Mouse (Mus musculus): ENCODE data around the gene Rsg1. TPM values are rescaled to one million over a fixed set of nuclear protein-coding genes. Genes with fewer than 3 reads are reported as not detected.

The Rsg1 gene
- polyA plus RNA-seq, 1 experiment from 2014 or later: 6.8 TPM

DNA sequence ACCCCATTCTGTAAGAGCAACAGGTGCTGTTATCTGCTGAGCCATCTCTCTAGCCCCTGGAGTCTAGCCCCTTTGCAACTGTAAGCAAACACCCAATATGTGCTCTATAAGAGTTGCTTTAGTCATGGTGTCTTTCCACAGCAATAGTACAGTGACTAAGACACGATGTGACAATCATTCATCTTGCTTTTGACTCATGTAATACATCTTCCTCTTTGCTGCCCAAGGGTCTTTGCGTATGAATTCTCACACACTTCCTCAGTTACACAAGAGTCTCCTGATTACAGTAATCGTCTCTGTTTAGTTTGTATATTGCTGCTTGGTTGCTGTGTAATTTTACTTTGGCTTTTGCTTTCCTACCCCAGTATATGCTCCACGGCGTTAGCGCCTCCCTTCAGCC is 31.8 kb upstream of the Rsg1 start:
- Histone ChIP-seq H3K27me3 (ENCODE audit: control insufficient read depth, insufficient read depth, low read length) (no peaks in the 10 kb centered on the region), H3K36me3 (replicated peaks; ENCODE audit: control insufficient read depth, insufficient read depth, low read depth, low read length) (no peaks in the 10 kb centered on the region; the same call in none of the 2 replicates), H3K4me3 (ENCODE audit: low read depth, low read length) (no peak overlapping the region), H3K9me3 (replicated peaks; ENCODE audit: control insufficient read depth, low read length) (no peaks in the 10 kb centered on the region), H3K4me2 (ENCODE audit: low read depth, low read length) (no peak overlapping the region), H3K9ac (replicated peaks; ENCODE audit: low read length) (no peak overlapping the region), H3K27ac (replicated peaks; ENCODE audit: low read depth, low read length) (no peak overlapping the region), H3K4me1 (ENCODE audit: control insufficient read depth, insufficient read depth, low read length) (peaks cover 6% of the 10 kb centered on the region)
- WGBS: 93% methylated on average over 6 of the region's 6 CpGs
- ATAC-seq (replicated peaks; ENCODE audit: insufficient number of reproducible peaks, low FRiP score, low TSS enrichment, low read depth): no peak
- no peak for DNase-seq (ENCODE audit: low spot score)

DNA sequence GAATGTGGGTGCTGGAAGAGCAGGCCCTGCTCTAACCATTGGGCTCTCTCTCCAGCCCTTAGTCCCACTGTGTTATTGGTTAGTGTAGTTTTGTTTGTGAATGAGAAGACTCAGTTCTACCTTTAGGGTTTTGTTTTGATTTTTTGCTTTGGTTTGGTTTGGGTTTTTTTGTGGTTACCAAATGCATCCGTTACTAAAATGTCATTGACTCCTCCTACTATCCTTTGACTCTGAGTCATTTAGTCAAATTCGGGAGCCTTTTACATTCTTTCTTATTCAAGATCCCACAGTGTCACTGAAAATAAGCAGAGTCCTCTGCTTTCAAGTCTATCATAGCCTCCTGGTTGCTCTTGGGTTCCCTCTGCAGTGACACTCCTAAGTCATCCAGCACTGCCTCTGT is 29.8 kb upstream of the Rsg1 start:
- no peaks in the 10 kb centered on the region for H3K9me3 ChIP-seq (replicated peaks; ENCODE audit: control insufficient read depth, low read length)
- 95% methylated on average over 2 of the region's 2 CpGs for WGBS
- no peaks in the 10 kb centered on the region; the same call in none of the 2 replicates for H3K36me3 ChIP-seq (replicated peaks; ENCODE audit: control insufficient read depth, insufficient read depth, low read depth, low read length)
- H3K4me2 ChIP-seq (ENCODE audit: low read depth, low read length): no peak overlapping the region
- no peak for ATAC-seq (replicated peaks; ENCODE audit: insufficient number of reproducible peaks, low FRiP score, low TSS enrichment, low read depth)
- peaks cover 6% of the 10 kb centered on the region for H3K4me1 ChIP-seq (ENCODE audit: control insufficient read depth, insufficient read depth, low read length)
- no peak for DNase-seq (ENCODE audit: low spot score)
- no peak overlapping the region for H3K27ac ChIP-seq (replicated peaks; ENCODE audit: low read depth, low read length)
- H3K27me3 ChIP-seq (ENCODE audit: control insufficient read depth, insufficient read depth, low read length): no peaks in the 10 kb centered on the region
- H3K4me3 ChIP-seq (ENCODE audit: low read depth, low read length): no peak overlapping the region
- H3K9ac ChIP-seq (replicated peaks; ENCODE audit: low read length): no peak overlapping the region

DNA sequence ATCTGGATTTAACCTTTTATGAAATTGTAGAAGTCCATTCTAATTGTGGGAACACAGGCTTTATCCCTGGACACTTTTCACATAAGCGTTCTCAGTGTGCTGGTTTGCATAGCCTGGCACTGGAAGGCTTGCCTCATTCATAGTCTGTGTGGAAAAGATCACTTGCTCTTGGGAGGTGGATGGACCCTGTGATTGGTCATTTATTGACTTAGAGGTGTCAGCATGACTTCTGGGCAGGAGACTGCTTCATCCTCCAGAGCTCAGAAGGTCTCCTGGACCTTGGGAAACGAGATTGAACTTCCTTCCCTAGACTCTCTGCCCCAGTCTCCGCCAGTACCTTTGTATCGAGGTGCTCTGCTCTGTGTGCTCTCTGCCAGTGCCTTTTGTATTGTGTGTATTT is 29.3 kb upstream of the Rsg1 start:
- H3K4me1 ChIP-seq (ENCODE audit: control insufficient read depth, insufficient read depth, low read length): peaks cover 6% of the 10 kb centered on the region
- H3K4me2 ChIP-seq (ENCODE audit: low read depth, low read length): no peak overlapping the region
- ATAC-seq (replicated peaks; ENCODE audit: insufficient number of reproducible peaks, low FRiP score, low TSS enrichment, low read depth) (no peak), DNase-seq (ENCODE audit: low spot score) (no peak)
- H3K9me3 ChIP-seq (replicated peaks; ENCODE audit: control insufficient read depth, low read length): no peaks in the 10 kb centered on the region
- H3K27me3 ChIP-seq (ENCODE audit: control insufficient read depth, insufficient read depth, low read length): no peaks in the 10 kb centered on the region
- no peaks in the 10 kb centered on the region; the same call in none of the 2 replicates for H3K36me3 ChIP-seq (replicated peaks; ENCODE audit: control insufficient read depth, insufficient read depth, low read depth, low read length)
- WGBS: 90% methylated on average over 4 of the region's 4 CpGs
- H3K9ac ChIP-seq (replicated peaks; ENCODE audit: low read length): no peak overlapping the region
- H3K27ac ChIP-seq (replicated peaks; ENCODE audit: low read depth, low read length): no peak overlapping the region
- no peak overlapping the region for H3K4me3 ChIP-seq (ENCODE audit: low read depth, low read length)

DNA sequence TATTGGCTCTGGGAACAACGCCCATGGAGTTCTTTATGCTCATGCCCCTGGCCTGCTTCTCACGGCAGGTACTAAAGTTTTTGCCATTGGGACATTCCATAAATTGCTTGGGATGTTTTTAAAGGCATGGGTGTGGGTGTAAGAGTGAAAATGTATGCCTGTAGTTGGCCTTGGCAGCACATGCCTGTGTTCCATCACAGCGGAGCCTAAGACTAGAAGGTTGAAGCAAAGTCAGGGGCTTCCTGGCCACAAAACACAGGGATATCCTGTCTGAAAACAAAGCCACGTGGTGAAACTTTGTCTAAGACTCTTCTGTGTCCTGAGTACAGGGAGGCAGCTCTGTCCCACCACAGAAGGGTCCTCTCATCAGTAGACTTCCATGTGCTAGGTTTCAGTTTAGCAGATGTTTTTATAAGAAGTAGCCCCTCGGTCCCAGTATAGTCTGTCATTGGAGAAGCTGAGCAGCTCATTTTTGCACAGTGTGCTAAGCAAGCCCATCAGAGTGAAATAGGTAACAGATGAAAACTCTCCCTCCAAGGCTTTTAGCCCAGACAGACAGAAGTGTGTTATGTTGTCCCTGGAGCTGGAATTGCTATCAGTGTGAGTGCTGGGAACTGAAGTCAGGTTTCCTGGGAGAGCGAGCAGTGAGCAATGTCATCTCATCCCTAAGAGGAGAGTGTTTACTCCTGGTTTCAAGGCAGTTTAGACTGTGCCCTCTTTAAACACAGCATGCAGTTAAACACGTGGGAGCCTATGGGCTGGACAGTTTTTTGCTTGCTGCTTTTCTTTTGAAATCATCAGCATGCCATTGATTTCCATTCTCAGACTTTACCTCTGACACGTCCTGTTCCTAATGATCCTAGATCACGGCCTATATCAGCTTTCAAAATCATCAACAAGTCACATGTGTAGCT is 26.6 kb upstream of the Rsg1 start:
- DNase-seq (ENCODE audit: low spot score) (peak; percentile 46), ATAC-seq (replicated peaks; ENCODE audit: insufficient number of reproducible peaks, low FRiP score, low TSS enrichment, low read depth) (0 out of 2 replicates have a peak, but pooled peaks have one; percentile 23)
- WGBS: 44% methylated on average over 9 of the region's 9 CpGs

DNA sequence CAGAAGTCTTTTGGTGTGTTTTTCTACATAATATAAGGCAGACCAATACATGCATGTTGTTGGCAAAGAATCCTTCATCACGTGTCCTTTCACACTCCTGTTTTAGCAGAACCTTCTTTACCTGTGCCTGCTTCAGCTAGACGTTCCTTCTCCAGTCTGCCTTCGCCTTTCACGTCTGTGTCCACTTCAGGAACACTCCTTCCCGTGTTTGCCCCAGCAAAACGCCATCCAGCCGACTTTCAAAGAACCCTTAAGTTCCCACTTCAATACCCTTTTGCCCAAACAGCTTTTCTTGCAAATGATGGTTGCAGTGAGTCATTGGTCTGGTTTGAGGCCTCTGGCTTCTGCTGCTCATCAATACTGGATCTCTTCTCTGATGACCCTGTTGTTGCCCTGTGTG is 22.5 kb upstream of the Rsg1 start:
- no peak overlapping the region for H3K4me3 ChIP-seq (ENCODE audit: low read depth, low read length)
- no peak overlapping the region for H3K9ac ChIP-seq (replicated peaks; ENCODE audit: low read length)
- WGBS: 89% methylated on average over 7 of the region's 7 CpGs
- H3K4me1 ChIP-seq (ENCODE audit: control insufficient read depth, insufficient read depth, low read length): peaks cover under 1% of the 10 kb centered on the region
- no peak for ATAC-seq (replicated peaks; ENCODE audit: insufficient number of reproducible peaks, low FRiP score, low TSS enrichment, low read depth)
- no peak overlapping the region for H3K27ac ChIP-seq (replicated peaks; ENCODE audit: low read depth, low read length)
- H3K9me3 ChIP-seq (replicated peaks; ENCODE audit: control insufficient read depth, low read length): no peaks in the 10 kb centered on the region
- H3K4me2 ChIP-seq (ENCODE audit: low read depth, low read length): no peak overlapping the region
- H3K27me3 ChIP-seq (ENCODE audit: control insufficient read depth, insufficient read depth, low read length): no peaks in the 10 kb centered on the region
- no peaks in the 10 kb centered on the region for H3K36me3 ChIP-seq (replicated peaks; ENCODE audit: control insufficient read depth, insufficient read depth, low read depth, low read length)
- no peak for DNase-seq (ENCODE audit: low spot score)

More for the DNA sequence above, 26.6 kb upstream of the Rsg1 start:
- Histone ChIP-seq H3K27me3 (ENCODE audit: control insufficient read depth, insufficient read depth, low read length) (no peaks in the 10 kb centered on the region), H3K36me3 (replicated peaks; ENCODE audit: control insufficient read depth, insufficient read depth, low read depth, low read length) (no peaks in the 10 kb centered on the region; the same call in 1 of the 2 replicates), H3K27ac (replicated peaks; ENCODE audit: low read depth, low read length) (no peak overlapping the region; the same call in 1 of the 2 replicates), H3K4me1 (ENCODE audit: control insufficient read depth, insufficient read depth, low read length) (peaks cover 6% of the 10 kb centered on the region), H3K9ac (replicated peaks; ENCODE audit: low read length) (no peak overlapping the region), H3K4me2 (ENCODE audit: low read depth, low read length) (no peak overlapping the region), H3K9me3 (replicated peaks; ENCODE audit: control insufficient read depth, low read length) (no peaks in the 10 kb centered on the region), H3K4me3 (ENCODE audit: low read depth, low read length) (no peak overlapping the region)

DNA sequence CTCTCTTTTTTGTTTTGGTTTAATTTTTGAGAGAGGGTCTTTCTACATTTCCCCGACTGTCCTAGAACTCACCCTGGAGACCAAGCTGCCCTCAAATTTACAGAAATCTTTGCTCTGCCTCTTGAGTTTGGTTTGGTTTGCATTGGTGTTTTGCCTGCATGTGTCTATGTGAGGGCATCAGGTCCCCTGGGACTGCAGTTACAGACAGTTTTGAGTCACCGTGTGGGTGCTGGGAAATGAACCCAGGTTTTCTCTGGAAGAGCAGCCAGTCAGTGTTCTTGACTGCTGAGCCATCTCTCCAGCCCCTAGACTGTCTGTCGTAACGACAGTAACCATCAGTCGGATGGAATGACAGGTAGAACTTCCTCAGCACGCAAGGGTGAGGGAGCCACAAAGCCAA is 19.2 kb upstream of the Rsg1 start:
- H3K27me3 ChIP-seq (ENCODE audit: control insufficient read depth, insufficient read depth, low read length): no peaks in the 10 kb centered on the region
- no peak overlapping the region for H3K4me2 ChIP-seq (ENCODE audit: low read depth, low read length)
- no peak for DNase-seq (ENCODE audit: low spot score)
- no peaks in the 10 kb centered on the region for H3K4me1 ChIP-seq (ENCODE audit: control insufficient read depth, insufficient read depth, low read length)
- H3K4me3 ChIP-seq (ENCODE audit: low read depth, low read length): no peak overlapping the region
- WGBS: 95% methylated on average over 6 of the region's 6 CpGs
- ATAC-seq (replicated peaks; ENCODE audit: insufficient number of reproducible peaks, low FRiP score, low TSS enrichment, low read depth): no peak
- no peak overlapping the region for H3K27ac ChIP-seq (replicated peaks; ENCODE audit: low read depth, low read length)
- H3K9ac ChIP-seq (replicated peaks; ENCODE audit: low read length): no peak overlapping the region
- H3K9me3 ChIP-seq (replicated peaks; ENCODE audit: control insufficient read depth, low read length): no peaks in the 10 kb centered on the region
- H3K36me3 ChIP-seq (replicated peaks; ENCODE audit: control insufficient read depth, insufficient read depth, low read depth, low read length): no peaks in the 10 kb centered on the region; the same call in none of the 2 replicates

DNA sequence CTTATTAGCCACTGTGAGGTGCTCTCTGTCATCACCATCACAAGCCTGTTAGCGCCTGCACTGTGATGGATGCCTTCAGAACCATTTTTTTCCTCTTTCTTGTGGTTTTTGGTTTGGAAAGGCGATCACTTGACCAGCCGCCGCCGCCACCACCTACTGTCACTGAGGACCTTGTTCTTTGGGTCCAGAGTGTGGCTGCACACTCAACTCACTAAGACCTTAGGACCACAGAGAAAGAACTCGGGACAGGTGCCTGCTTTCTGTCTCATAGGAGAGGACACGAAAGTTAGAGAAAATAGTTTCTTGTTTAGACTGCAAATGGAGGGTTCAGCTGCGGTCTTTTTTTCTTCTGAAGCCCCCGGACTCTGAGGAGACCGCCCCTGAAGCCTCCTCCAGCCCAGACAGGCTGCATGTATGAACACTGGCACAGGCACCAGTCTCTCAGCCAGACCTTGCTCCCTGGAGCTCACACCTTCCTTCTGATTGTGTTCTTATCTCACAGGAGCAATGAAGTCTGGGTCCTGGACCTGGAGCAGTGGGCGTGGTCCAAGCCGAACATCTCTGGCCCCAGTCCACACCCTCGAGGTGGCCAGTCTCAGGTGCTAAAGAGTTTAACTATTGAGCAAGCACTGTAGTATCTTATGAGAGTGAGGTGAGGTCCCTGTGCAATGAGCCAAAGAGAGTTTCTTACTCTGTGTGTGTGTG is 16.6 kb upstream of the Rsg1 start:
- H3K36me3 ChIP-seq (replicated peaks; ENCODE audit: control insufficient read depth, insufficient read depth, low read depth, low read length): no peaks in the 10 kb centered on the region; the same call in none of the 2 replicates
- ATAC-seq (replicated peaks; ENCODE audit: insufficient number of reproducible peaks, low FRiP score, low TSS enrichment, low read depth): no peak
- H3K4me1 ChIP-seq (ENCODE audit: control insufficient read depth, insufficient read depth, low read length): no peaks in the 10 kb centered on the region
- 97% methylated on average over 13 of the region's 13 CpGs for WGBS
- H3K9me3 ChIP-seq (replicated peaks; ENCODE audit: control insufficient read depth, low read length): no peaks in the 10 kb centered on the region
- no peak overlapping the region for H3K4me3 ChIP-seq (ENCODE audit: low read depth, low read length)
- no peak overlapping the region for H3K27ac ChIP-seq (replicated peaks; ENCODE audit: low read depth, low read length)
- H3K4me2 ChIP-seq (ENCODE audit: low read depth, low read length): no peak overlapping the region
- no peaks in the 10 kb centered on the region for H3K27me3 ChIP-seq (ENCODE audit: control insufficient read depth, insufficient read depth, low read length)
- no peak overlapping the region for H3K9ac ChIP-seq (replicated peaks; ENCODE audit: low read length)
- no peak for DNase-seq (ENCODE audit: low spot score)

DNA sequence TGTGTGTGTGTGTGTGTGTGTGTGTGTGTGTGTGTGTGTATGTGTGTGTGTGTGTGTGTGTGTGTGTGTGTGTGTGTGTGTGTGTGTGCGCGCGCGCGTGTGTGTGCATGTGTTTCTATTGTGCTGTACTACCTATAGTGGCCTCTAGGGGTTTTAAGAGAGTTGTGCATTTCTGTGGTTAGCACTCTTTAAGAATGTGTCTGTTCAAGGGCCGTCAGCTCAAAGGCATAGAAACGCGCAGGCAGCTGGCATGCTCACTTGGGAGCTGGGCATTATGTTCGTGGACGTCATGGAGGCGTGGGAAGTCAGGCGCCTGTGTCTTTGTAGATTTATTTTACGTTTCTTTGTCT is 16.1 kb upstream of the Rsg1 start:
- DNase-seq (ENCODE audit: low spot score) (no peak), ATAC-seq (replicated peaks; ENCODE audit: insufficient number of reproducible peaks, low FRiP score, low TSS enrichment, low read depth) (no peak)
- Histone ChIP-seq H3K27ac (replicated peaks; ENCODE audit: low read depth, low read length) (no peak overlapping the region), H3K4me3 (ENCODE audit: low read depth, low read length) (no peak overlapping the region), H3K36me3 (replicated peaks; ENCODE audit: control insufficient read depth, insufficient read depth, low read depth, low read length) (no peaks in the 10 kb centered on the region; the same call in none of the 2 replicates), H3K27me3 (ENCODE audit: control insufficient read depth, insufficient read depth, low read length) (no peaks in the 10 kb centered on the region), H3K9me3 (replicated peaks; ENCODE audit: control insufficient read depth, low read length) (no peaks in the 10 kb centered on the region), H3K4me1 (ENCODE audit: control insufficient read depth, insufficient read depth, low read length) (no peaks in the 10 kb centered on the region), H3K4me2 (ENCODE audit: low read depth, low read length) (no peak overlapping the region), H3K9ac (replicated peaks; ENCODE audit: low read length) (no peak overlapping the region)
- WGBS: 93% methylated on average over 13 of the region's 13 CpGs

All from embryonic facial prominence, embryonic 11.5 days (tissue).